Mouse (Mus musculus): ENCODE measurements at regions not wholly inside any gene's neighbourhood (a gene's known extent, or its start where the extent isn't known, plus 50 kb on each side); places are given as distances from the start of the nearest gene placed in this dataset.

- DNase-seq (ENCODE audit: low spot score in 2 of 2): no peak
- intact Hi-C loops (cut with DNase I): no loop called here
These were observed 550.4 kb downstream of the Gm597 start for GRCm38 (mm10) chr1:28229611-28230010.

- peak; percentile 21 to 61 for DNase-seq (ENCODE audit: low spot score in 2 of 2)
These were observed 565.6 kb downstream of the Gm597 start for GRCm38 (mm10) chr1:28214243-28215038.

More at GRCm38 (mm10) chr1:28214243-28215038, 565.6 kb downstream of the Gm597 start:
- intact Hi-C loops (cut with DNase I): no loop called here

All from left cerebral cortex, postnatal 25 days (tissue).